19 mouse cellular contexts compared by ENCODE assay signal in genomic region chr13:37442058-37442457, GRCm38 (mm10).
DNase-seq lines count a peak whose midpoint lies in the region; ATAC-seq lines count a peak whose summit lies in the region.
"Had no signal": no experiment of that assay in that cellular context is flagged by ENCODE, and none has a peak within 500 bp of the region (broad histone marks: within the 10 kb centered on the region; RNA-seq: fewer than 3 reads in every experiment).

No protein-coding gene starts in this region.

- 32% methylated on average over 4 of the region's 4 CpGs for WGBS in heart, embryonic 15.5 days

- peak overlapping the region; percentile 29 for H3K4me3 ChIP-seq in megakaryocyte, embryonic 14.5 days (replicated peaks)
- H3K4me3 ChIP-seq in heart, embryonic 15.5 days, result no peak overlapping the region
- H3K4me3 ChIP-seq: erythroblast, embryonic 14.5 days; hindbrain, embryonic 13.5 days; limb, embryonic 12.5 days; liver, embryonic 15.5 days; neural tube, embryonic 13.5 days had no signal

- H3K27me3 ChIP-seq in megakaryocyte, embryonic 14.5 days (replicated peaks), result no peaks in the 10 kb centered on the region
- H3K27me3 ChIP-seq in heart, embryonic 15.5 days, result no peaks in the 10 kb centered on the region
- H3K27me3 ChIP-seq: liver, embryonic 15.5 days had no signal

- no peak overlapping the region for H3K27ac ChIP-seq in heart, embryonic 15.5 days
- H3K27ac ChIP-seq: hindbrain, embryonic 13.5 days; limb, embryonic 12.5 days; liver, embryonic 15.5 days; neural tube, embryonic 13.5 days had no signal

- no peak overlapping the region for H3K4me2 ChIP-seq in heart, embryonic 15.5 days
- H3K4me2 ChIP-seq: hindbrain, embryonic 13.5 days; limb, embryonic 12.5 days; liver, embryonic 15.5 days; neural tube, embryonic 13.5 days had no signal

- ATAC-seq in megakaryocyte, adult 5-6 weeks (ENCODE audit: poor library complexity, severe bottlenecking), result no peak
- ATAC-seq in heart, embryonic 15.5 days (replicated peaks; ENCODE audit: insufficient number of reproducible peaks, insufficient read depth, low FRiP score, low read depth), result peak; percentile 68
- no peak for ATAC-seq in inflammation-experienced regulatory T-cells, adult 6 months
- ATAC-seq: activated CD4-positive, CD25-positive, alpha-beta regulatory T cell, adult 4 months; forebrain, postnatal 0 days had no signal

- DNase-seq in embryo, embryonic 10 days (ENCODE audit: low spot score), result peak; percentile 6
- DNase-seq in embryo, embryonic 9.5 days (ENCODE audit: extremely low spot score), result no peak
- no peak for DNase-seq in retina, embryonic 14.5 days (ENCODE audit: low spot score)
- no peak for DNase-seq in gastrocnemius, postnatal 25 days
- DNase-seq: cerebellum, adult 9-10 months; forebrain, postnatal 0 days; kidney, adult 11 months; spleen, adult 18-20 months; thymus, postnatal 36 days had no signal

- H3K9me3 ChIP-seq in megakaryocyte, embryonic 14.5 days, result no peaks in the 10 kb centered on the region
- H3K9me3 ChIP-seq in heart, embryonic 15.5 days (replicated peaks), result no peaks in the 10 kb centered on the region
- H3K9me3 ChIP-seq: hindbrain, embryonic 13.5 days; limb, embryonic 12.5 days; liver, embryonic 15.5 days; neural tube, embryonic 13.5 days had no signal

- peaks cover 46% of the 10 kb centered on the region for H3K4me1 ChIP-seq in megakaryocyte, embryonic 14.5 days
- H3K4me1 ChIP-seq in heart, embryonic 15.5 days (replicated peaks), result peaks cover 18% of the 10 kb centered on the region
- H3K4me1 ChIP-seq: hindbrain, embryonic 13.5 days; liver, embryonic 15.5 days had no signal

- H3K36me3 ChIP-seq in megakaryocyte, embryonic 14.5 days (replicated peaks; ENCODE audit: low read length), result no peaks in the 10 kb centered on the region
- no peaks in the 10 kb centered on the region for H3K36me3 ChIP-seq in heart, embryonic 15.5 days
- H3K36me3 ChIP-seq: hindbrain, embryonic 13.5 days; limb, embryonic 12.5 days; liver, embryonic 15.5 days; neural tube, embryonic 13.5 days had no signal

- no peak overlapping the region for H3K9ac ChIP-seq in heart, embryonic 15.5 days
- H3K9ac ChIP-seq: forebrain, postnatal 0 days; hindbrain, embryonic 13.5 days; limb, embryonic 12.5 days; liver, embryonic 15.5 days; neural tube, embryonic 13.5 days had no signal
